Mouse (Mus musculus) heart, adult 2 months (tissue): ENCODE data around the gene Get4. TPM values are rescaled to one million over a fixed set of nuclear protein-coding genes. Genes with fewer than 3 reads are reported as not detected.

ENCODE experiments used
- DNase-seq, 2 experiments: peaks; one replicate each; pipeline ENCODE4 v3.0.0; 2021
- H3K27ac ChIP-seq: fragments of 200-600 bp; 2 replicates; pipeline ENCODE4 v1.8.1; 2022
- H3K27me3 ChIP-seq: fragments of 200-500 bp; 2 replicates; pipeline ENCODE4 v1.6.1; 2012; ENCODE audit warnings: mild to moderate bottlenecking, low read length, inconsistent platforms, mixed read lengths; ENCODE audit not compliant: control insufficient read depth, insufficient read depth
- H3K36me3 ChIP-seq: fragments of 200-500 bp; 2 replicates; pipeline ENCODE4 v1.6.1; 2012; ENCODE audit warnings: low read length, inconsistent platforms; ENCODE audit not compliant: control insufficient read depth, insufficient read depth
- H3K4me1 ChIP-seq: fragments of 200-500 bp; 2 replicates; pipeline ENCODE4 v1.6.1; 2011; ENCODE audit warnings: low read length; ENCODE audit not compliant: control insufficient read depth, insufficient read depth
- H3K4me3 ChIP-seq: fragments of 200-600 bp; 2 replicates; pipeline ENCODE4 v1.8.1; 2022
- H3K79me2 ChIP-seq: fragments of 200-500 bp; replicated peaks from 2 replicates; pipeline ENCODE4 v1.6.1; 2012; ENCODE audit warnings: mild to moderate bottlenecking, inconsistent platforms, low read length, moderate library complexity, mixed read lengths; ENCODE audit not compliant: control insufficient read depth, insufficient read depth
- H3K9ac ChIP-seq: fragments of 200-500 bp; 2 replicates; pipeline ENCODE4 v1.6.1; 2012; ENCODE audit warnings: low read depth, mild to moderate bottlenecking, control low read depth, inconsistent platforms, low read length, mixed read lengths
- CTCF ChIP-seq: fragments of 200-600 bp; IDR thresholded peaks from 2 replicates; pipeline ENCODE4 v1.8.1; 2022; ENCODE audit warnings: antibody characterized with exemption, mild to moderate bottlenecking, moderate library complexity
- EP300 ChIP-seq: fragments of 200-500 bp; IDR thresholded peaks from 2 replicates; pipeline ENCODE4 v1.6.1; 2011; ENCODE audit warnings: low read depth, low read length, control low read depth; ENCODE audit not compliant: insufficient read depth
- POLR2A ChIP-seq: fragments of 200-500 bp; IDR thresholded peaks from 2 replicates; pipeline ENCODE4 v1.6.1; 2011; ENCODE audit warnings: mild to moderate bottlenecking, low read depth, low read length, control low read depth; ENCODE audit not compliant: insufficient read depth
- WGBS: fragments of 180-500 bp; shearing (Covaris S2); methylation state at CpG from one replicate; pipeline ENCODE4 v1.1.7; 2018; 5-methylcytosine and 5-hydroxymethylcytosine counted together
- intact Hi-C: fragments of 180-260 bp; cut with DNase I; formaldehyde crosslinking; loops from one replicate; pipeline ENCODE4 v1.15.1; 2025
- polyA plus RNA-seq: library from polyadenylated mRNA; depleted of rRNA; stranded (reverse); fragments of >200 nt; gene quantifications from 2 replicates; pipeline ENCODE4 v1.2.3, GENCODE M21; 2012
- total RNA-seq, 2 experiments: library from RNA; stranded (reverse); gene quantifications; 2 replicates each; pipeline ENCODE4 v1.2.3; 2021

The Get4 gene
- total and polyA plus RNA-seq, 3 experiments, result 38.2 to 57.3 (median 45.4) TPM

- no peak for TF ChIP-seq CTCF
- no peak for TF ChIP-seq EP300
- TF ChIP-seq POLR2A, result no peak
- H3K27me3 ChIP-seq, result no peaks in the 10 kb centered on the region
- no peak overlapping the region for H3K27ac ChIP-seq
- no peaks in the 10 kb centered on the region for H3K36me3 ChIP-seq
- intact Hi-C loops, result no loop called here
- H3K4me3 ChIP-seq, result no peak overlapping the region
- no peaks in the 10 kb centered on the region for H3K79me2 ChIP-seq
- 76% methylated on average over 6 of the region's 6 CpGs for WGBS
- DNase-seq, result no peak
- no peaks in the 10 kb centered on the region; the same call in 1 of the 2 replicates for H3K4me1 ChIP-seq
- no peak overlapping the region for H3K9ac ChIP-seq
Observed at GRCm38 (mm10) chr5:139291811-139292560, 39.9 kb downstream of the Get4 start.

- no peaks in the 10 kb centered on the region for H3K36me3 ChIP-seq
- H3K79me2 ChIP-seq, result no peaks in the 10 kb centered on the region
- no peak overlapping the region for H3K27ac ChIP-seq
- intact Hi-C loops, result no loop called here
- DNase-seq, result no peak
- no peaks in the 10 kb centered on the region for H3K27me3 ChIP-seq
- H3K9ac ChIP-seq, result no peak overlapping the region
- TF ChIP-seq CTCF (no peak), EP300 (no peak), POLR2A (no peak)
- WGBS, result 81% methylated on average over 2 of the region's 2 CpGs
- H3K4me3 ChIP-seq, result no peak overlapping the region
- no peaks in the 10 kb centered on the region for H3K4me1 ChIP-seq
Observed at GRCm38 (mm10) chr5:139294089-139294488, 42.0 kb downstream of the Get4 start.

GRCm38 (mm10) chr5:139297092-139297491 lies 45.0 kb downstream of the Get4 start:
- Histone ChIP-seq H3K79me2 (no peaks in the 10 kb centered on the region), H3K4me3 (no peak overlapping the region), H3K27ac (no peak overlapping the region), H3K36me3 (no peaks in the 10 kb centered on the region), H3K27me3 (no peaks in the 10 kb centered on the region; the same call in 1 of the 2 replicates), H3K9ac (no peak overlapping the region), H3K4me1 (no peaks in the 10 kb centered on the region)
- no peak for TF ChIP-seq POLR2A
- TF ChIP-seq EP300, result no peak
- no peak for TF ChIP-seq CTCF
- no peak for DNase-seq
- intact Hi-C loops, result no loop called here
- WGBS, result 90% methylated on average over 10 of the region's 10 CpGs

GRCm38 (mm10) chr5:139297745-139298144 lies 45.6 kb downstream of the Get4 start:
- H3K4me3 ChIP-seq, result no peak overlapping the region
- H3K4me1 ChIP-seq, result no peaks in the 10 kb centered on the region
- DNase-seq, result no peak
- WGBS, result 78% methylated on average over 5 of the region's 5 CpGs
- H3K79me2 ChIP-seq, result no peaks in the 10 kb centered on the region
- H3K9ac ChIP-seq, result no peak overlapping the region
- no peaks in the 10 kb centered on the region; the same call in 1 of the 2 replicates for H3K27me3 ChIP-seq
- no peaks in the 10 kb centered on the region for H3K36me3 ChIP-seq
- intact Hi-C loops, result no loop called here
- TF ChIP-seq POLR2A (no peak), CTCF (no peak), EP300 (no peak)
- H3K27ac ChIP-seq, result no peak overlapping the region

GRCm38 (mm10) chr5:139302101-139302500 lies 50.0 kb downstream of the Get4 start:
- H3K4me3 ChIP-seq, result no peak overlapping the region
- WGBS, result 90% methylated on average over 6 of the region's 6 CpGs
- no peaks in the 10 kb centered on the region for H3K36me3 ChIP-seq
- H3K9ac ChIP-seq, result no peak overlapping the region
- H3K27me3 ChIP-seq, result no peaks in the 10 kb centered on the region; the same call in 1 of the 2 replicates
- H3K27ac ChIP-seq, result no peak overlapping the region
- H3K79me2 ChIP-seq, result no peaks in the 10 kb centered on the region
- no peak for DNase-seq
- TF ChIP-seq CTCF (no peak), EP300 (no peak), POLR2A (no peak)
- intact Hi-C loops, result no loop called here
- H3K4me1 ChIP-seq, result no peaks in the 10 kb centered on the region

GRCm38 (mm10) chr5:139303646-139304061 lies 51.5 kb downstream of the Get4 start:
- Histone ChIP-seq H3K4me3 (no peak overlapping the region), H3K4me1 (no peaks in the 10 kb centered on the region), H3K36me3 (no peaks in the 10 kb centered on the region), H3K9ac (no peak overlapping the region), H3K27me3 (no peaks in the 10 kb centered on the region; the same call in 1 of the 2 replicates), H3K79me2 (no peaks in the 10 kb centered on the region), H3K27ac (no peak overlapping the region)
- WGBS, result 86% methylated on average over 9 of the region's 9 CpGs
- intact Hi-C loops, result no loop called here
- DNase-seq, result no peak
- TF ChIP-seq POLR2A, result no peak
